Mouse (Mus musculus): ENCODE measurements around the gene Wnk2.

Gene Wnk2

GRCm38 (mm10) chr13:49143323-49143722 is 4.5 kb downstream of the Wnk2 start:
- ATAC-seq (ENCODE audit: low TSS enrichment), result no peak

- no peak for ATAC-seq (ENCODE audit: low TSS enrichment)
Measured at GRCm38 (mm10) chr13:49142396-49142795, 5.4 kb downstream of the Wnk2 start.

GRCm38 (mm10) chr13:49140567-49140966 is 7.2 kb downstream of the Wnk2 start:
- no peak for ATAC-seq (ENCODE audit: low TSS enrichment)

- ATAC-seq (ENCODE audit: low TSS enrichment), result no peak
Measured at GRCm38 (mm10) chr13:49134491-49134890, 13.3 kb downstream of the Wnk2 start.

DNA sequence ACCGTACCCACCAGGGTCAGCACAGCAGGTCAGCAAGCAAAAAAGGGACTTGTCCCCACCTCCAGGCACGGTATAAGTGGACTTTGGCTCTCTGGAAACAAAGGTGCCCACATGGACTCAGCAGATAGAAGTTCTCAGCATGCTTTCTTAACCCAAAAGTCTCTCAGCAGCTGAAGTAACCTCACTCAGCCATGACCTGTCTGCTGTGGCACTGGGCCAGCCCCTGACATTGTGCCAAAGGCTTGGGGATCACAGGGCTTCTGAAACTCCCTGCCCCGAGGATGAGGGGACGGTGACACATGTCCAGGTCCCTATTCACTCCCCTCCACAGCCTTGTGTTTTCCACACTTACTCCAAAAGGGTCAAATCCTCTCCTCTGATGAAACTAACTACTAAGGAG is 14.7 kb downstream of the Wnk2 start:
- no peak for ATAC-seq (ENCODE audit: low TSS enrichment)

DNA sequence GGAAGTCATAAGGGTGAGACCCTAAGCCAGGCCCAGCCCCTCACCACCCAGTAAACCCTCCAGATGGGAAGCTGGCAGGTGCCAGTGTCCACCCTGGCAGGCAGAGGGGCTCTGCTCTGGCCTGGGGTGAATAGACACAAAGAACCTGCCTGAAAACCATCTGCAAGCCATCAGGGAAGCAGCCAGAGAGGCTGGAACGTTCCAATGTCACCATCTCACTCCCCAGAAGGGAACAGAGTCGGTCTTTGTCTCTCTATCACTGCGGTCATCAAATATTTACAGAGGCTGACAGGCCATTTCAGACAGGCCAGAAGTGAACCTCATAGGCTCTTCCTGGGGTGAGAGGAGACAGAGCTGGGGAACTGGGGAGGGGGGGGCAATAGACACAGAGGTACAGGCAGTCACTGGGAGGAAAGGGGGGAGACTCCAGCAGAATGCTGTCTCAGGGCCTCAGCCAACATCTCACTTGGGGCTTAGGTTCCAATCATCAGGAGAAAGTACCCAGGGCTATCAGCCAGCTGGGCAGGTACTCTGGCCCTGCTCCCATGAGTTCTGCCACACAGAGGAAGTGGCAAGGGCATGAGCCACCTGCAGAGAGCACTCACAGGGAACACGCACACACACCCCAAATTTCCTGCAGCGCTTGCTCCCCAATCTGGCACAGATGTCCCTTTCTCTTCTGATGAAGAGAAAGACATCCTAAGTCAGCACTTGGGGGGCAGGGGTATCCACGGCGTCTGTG is 15.7 kb downstream of the Wnk2 start:
- no peak for ATAC-seq (ENCODE audit: low TSS enrichment)

- ATAC-seq (ENCODE audit: low TSS enrichment), result no peak
Measured at GRCm38 (mm10) chr13:49131342-49131855, 16.4 kb downstream of the Wnk2 start.

- peak; percentile 67 for ATAC-seq (ENCODE audit: low TSS enrichment)
Measured at GRCm38 (mm10) chr13:49129845-49130244, 18.0 kb downstream of the Wnk2 start.

DNA sequence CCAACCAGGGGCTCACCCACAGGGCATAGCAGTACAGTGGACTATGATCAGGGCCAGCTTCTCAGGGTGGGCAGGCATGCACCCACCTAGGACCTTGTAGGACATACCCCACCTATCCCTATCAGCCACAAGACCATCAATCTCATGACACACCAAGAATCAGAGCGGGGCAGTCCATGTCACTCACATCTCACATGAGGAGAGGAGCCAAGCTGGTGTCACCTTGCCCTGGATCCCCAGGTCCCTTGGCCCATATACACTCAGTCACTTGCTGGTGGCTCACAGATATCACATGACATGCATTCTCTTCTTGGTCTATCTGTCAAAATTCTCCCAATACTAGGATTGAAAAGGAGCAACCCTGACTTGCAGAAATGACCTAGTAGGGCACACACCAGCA is 18.7 kb downstream of the Wnk2 start:
- no peak for ATAC-seq (ENCODE audit: low TSS enrichment)

- peak; percentile 58 for ATAC-seq (ENCODE audit: low TSS enrichment)
Measured at GRCm38 (mm10) chr13:49127844-49128631, 19.8 kb downstream of the Wnk2 start.

GRCm38 (mm10) chr13:49122106-49122505 is 25.7 kb downstream of the Wnk2 start:
- ATAC-seq (ENCODE audit: low TSS enrichment), result no peak

DNA sequence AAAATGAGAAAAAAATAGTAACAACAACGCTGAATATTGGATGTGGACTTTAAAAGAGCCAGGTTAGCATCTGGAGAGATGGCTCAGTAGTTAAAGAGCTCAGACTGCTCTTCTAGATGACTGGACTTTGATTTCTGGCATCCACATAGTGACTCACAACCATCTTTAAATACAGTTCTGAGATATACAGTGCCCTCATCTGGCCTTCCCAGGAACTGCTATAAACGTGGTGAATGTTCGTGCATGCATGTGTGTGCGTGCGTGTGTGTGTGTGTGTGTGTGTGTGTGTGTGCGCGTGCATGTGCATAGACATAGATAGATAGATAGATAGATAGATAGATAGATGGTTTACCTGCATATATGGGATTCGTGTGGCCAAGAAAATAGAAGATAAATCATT is 30.3 kb downstream of the Wnk2 start:
- no peak for ATAC-seq (ENCODE audit: low TSS enrichment)

DNA sequence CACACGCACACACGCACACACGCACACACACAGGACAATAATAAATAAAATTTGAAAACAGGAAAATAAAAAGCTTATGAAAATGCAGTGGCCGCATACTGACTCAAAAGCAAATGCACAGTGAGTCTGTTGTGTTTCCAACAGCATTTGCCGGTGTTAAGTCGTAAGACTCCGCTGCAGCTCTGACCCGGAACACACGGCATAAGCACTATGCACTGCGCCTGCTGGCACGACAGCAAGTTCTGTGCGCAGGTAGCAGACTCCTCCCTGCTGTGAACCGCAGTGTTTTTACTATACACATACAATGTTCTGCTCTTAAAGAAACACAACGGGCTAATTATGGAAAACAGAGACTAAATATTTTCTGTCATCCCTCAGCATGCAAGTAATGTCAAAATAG is 32.9 kb downstream of the Wnk2 start:
- peak; percentile 41; the same call in 1 of the 2 replicates for ATAC-seq (ENCODE audit: low TSS enrichment)

GRCm38 (mm10) chr13:49114116-49114515 is 33.7 kb downstream of the Wnk2 start:
- 0 out of 2 replicates have a peak, but pooled peaks have one; percentile 3 for ATAC-seq (ENCODE audit: low TSS enrichment)

DNA sequence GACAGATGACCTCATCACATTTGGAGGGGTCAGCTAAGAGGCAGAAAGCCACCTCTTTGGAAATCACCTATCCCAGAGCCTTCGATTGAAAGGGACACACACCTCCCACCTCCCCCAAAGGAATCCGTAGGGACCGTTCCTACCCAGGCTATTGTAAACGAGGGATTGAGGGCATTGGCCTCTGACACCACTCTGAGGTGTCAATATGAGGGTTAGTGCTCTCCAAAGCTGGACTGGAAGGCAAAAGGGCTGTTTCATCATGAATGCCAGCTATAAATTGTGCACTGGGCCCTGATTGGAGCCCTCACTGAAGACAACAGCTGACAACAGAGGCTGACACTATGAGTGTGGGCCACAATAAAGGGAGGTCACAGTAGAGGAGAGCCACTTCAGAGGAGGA is 34.5 kb downstream of the Wnk2 start:
- ATAC-seq (ENCODE audit: low TSS enrichment), result no peak

GRCm38 (mm10) chr13:49112652-49113051 is 35.2 kb downstream of the Wnk2 start:
- no peak for ATAC-seq (ENCODE audit: low TSS enrichment)

DNA sequence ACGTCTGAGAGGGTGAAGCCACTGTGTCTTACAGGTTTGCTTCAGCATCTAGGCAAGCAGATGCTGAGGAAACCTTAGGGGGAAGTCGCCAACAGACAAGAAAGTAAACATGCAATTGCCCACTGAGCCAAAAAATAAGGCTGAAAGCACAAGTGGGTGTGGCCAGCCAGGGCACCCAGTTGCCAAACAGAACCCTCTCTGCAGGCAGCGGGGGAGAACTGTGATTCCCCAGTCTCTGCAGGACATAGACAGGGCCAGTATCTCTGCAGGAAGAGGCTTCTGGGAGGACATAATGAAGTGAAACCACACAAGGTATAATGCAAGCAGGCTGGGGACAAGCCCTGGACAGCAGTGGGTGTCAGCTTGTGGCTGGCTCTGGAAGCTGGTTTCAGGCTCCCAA is 38.1 kb downstream of the Wnk2 start:
- no peak for ATAC-seq (ENCODE audit: low TSS enrichment)

GRCm38 (mm10) chr13:49108119-49108846 is 39.5 kb downstream of the Wnk2 start:
- peak; percentile 45; the same call in 1 of the 2 replicates for ATAC-seq (ENCODE audit: low TSS enrichment)

DNA sequence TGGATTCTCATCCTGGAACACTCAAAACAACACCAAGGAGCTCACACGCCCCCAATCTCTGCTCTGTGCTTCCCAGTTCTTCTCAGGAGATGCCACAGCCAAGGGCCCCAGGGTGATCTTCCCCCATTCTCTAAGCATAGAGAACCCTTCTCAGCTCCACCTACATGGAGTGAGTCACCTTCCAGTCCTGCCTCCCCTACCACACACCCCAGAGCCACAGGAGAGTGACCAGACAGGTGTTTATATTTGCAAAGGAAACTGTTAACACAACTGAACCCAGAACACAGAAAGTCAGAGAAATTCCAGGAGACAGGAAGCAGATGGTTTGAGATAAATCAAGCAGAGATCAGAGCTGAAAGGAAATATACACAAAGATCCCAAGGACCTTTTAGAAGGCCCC is 43.9 kb downstream of the Wnk2 start:
- peak; percentile 58 for ATAC-seq (ENCODE audit: low TSS enrichment)

DNA sequence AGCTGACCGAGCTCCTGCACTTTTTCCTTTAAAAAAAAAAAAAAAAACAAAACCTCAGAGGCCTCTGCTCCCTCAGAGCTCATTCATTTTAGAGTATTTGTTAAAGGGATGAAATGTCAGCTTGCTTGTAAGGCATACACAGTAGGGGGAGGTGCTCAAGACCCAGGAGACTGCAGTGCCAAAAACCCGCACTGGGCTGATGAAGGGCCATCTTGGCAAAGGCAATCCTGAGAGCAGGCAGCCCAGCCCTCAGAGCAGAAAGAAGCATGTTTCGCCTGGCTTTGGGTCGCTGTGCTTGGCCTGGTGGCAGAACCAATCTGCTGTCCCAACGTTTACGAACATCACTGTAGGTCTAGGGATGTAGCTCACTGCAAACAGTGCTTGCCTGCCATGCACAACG is 44.6 kb downstream of the Wnk2 start:
- ATAC-seq (ENCODE audit: low TSS enrichment), result no peak

DNA sequence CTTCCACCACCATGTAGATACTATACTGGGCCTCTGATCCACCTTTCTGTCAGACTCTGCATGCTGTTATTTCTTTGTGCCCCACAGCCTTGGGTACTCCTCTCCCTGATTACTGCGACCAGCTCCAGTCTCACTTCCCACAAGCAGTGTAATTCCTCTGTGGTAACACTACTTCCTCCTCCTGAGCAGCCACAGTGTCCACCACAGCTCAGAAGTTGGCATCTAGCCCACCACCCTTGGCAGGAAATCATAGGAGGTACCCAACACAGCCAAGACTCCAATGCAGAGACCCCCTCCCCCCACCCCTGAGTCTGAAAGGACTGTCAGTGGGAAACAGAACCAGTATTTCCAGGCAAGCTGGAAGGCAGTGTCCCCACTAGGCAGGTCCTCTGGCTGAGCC is 47.4 kb downstream of the Wnk2 start:
- peak; percentile 11; the same call in 1 of the 2 replicates for ATAC-seq (ENCODE audit: low TSS enrichment)

- no peak for ATAC-seq (ENCODE audit: low TSS enrichment)
Measured at GRCm38 (mm10) chr13:49096826-49097225, 51.0 kb downstream of the Wnk2 start.
